Mouse (Mus musculus) neural tube, embryonic 12.5 days (tissue): Measurements from ENCODE around the gene Gjc2. TPM values are rescaled to one million over a fixed set of nuclear protein-coding genes. Genes with fewer than 3 reads are reported as not detected.

Source experiments
- ATAC-seq: fragments of 200-750 bp; cut with Nextera tagmentation; 2 replicates; pipeline ENCODE4 v1.8.0; 2017; ENCODE audit warnings: low read depth, mild to moderate bottlenecking, moderate TSS enrichment, moderate library complexity; ENCODE audit not compliant: low FRiP score
- H3K27ac ChIP-seq: fragments of 300-500 bp; sonication (generic); 2 replicates; pipeline ENCODE4 v1.5.1; 2016
- H3K27me3 ChIP-seq: fragments of 300-500 bp; sonication (generic); replicated peaks from 2 replicates; pipeline ENCODE4 v1.6.1; 2016; ENCODE audit warnings: mild to moderate bottlenecking
- H3K36me3 ChIP-seq: fragments of 300-500 bp; sonication (generic); 2 replicates; pipeline ENCODE4 v1.6.1; 2016; ENCODE audit warnings: mild to moderate bottlenecking
- H3K4me1 ChIP-seq: fragments of 300-500 bp; sonication (generic); 2 replicates; pipeline ENCODE4 v1.6.1; 2016
- H3K4me2 ChIP-seq: fragments of 300-500 bp; sonication (generic); replicated peaks from 2 replicates; pipeline ENCODE4 v1.6.1; 2016; ENCODE audit warnings: mild to moderate bottlenecking
- H3K4me3 ChIP-seq: fragments of 300-500 bp; sonication (generic); 2 replicates; pipeline ENCODE4 v1.5.1; 2016
- H3K9ac ChIP-seq: fragments of 300-500 bp; sonication (generic); 2 replicates; pipeline ENCODE4 v1.6.1; 2016; ENCODE audit warnings: mild to moderate bottlenecking
- H3K9me3 ChIP-seq: fragments of 300-500 bp; sonication (generic); 2 replicates; pipeline ENCODE4 v1.6.1; 2016; ENCODE audit warnings: mild to moderate bottlenecking
- WGBS: fragments of 180-500 bp; shearing (Covaris S2); methylation state at CpG from one replicate; pipeline ENCODE4 v1.1.7; 2016; 5-methylcytosine and 5-hydroxymethylcytosine counted together
- polyA plus RNA-seq: library from polyadenylated mRNA; unstranded; fragments of >200 nt; fragmentation: Nextera tagmentation; extraction: Ambion mirVana; gene quantifications from 2 replicates; pipeline ENCODE4 v1.2.1, GENCODE M21; 2016

Gjc2 gene
- polyA plus RNA-seq, 1 experiment from 2014 or later = 0.39 TPM

DNA sequence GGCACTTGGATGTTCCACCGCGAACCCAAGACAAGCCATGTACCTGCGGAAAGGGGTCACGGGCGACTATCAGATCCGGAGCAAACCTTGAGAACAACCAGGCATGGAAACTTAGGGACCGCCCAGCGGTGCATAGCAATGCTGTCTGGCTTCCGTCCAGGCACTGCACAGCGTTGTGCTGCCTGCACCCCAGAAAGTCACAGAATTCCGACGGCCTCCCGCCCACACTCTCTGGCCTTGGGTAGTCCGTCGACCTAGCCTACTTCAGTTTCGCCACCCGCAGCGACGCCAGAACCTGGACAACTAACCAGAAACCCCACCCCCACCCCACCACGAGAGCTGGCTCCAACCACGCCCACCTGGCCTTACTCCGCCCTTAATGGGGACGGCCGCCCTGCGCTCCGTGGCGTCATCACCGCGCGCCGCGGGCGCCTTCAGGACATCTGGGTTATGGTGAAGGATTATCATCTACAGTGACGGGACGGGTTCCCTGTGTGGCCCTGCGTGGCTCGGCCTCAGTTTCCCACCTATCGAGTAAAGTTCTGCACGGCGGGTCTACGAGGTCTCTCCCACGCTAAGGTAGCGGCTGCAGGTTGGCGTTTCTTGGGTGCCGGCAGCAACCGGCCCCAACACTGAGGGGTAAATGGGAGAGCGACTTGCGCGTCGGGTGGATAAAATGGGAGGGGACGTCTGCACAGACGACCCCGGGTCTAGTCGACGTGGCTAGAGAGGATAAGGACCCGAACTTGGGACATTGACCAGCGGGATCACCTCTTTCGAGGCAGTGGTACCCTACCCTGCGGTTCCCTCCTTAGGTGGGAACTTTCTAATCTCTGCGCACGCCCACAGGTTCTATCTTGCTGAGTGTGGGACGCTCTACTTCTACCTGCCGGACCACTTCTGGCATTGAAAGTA, 19.3 kb upstream of the Gjc2 start, which contains the start of gene Mrpl55:
TSS of gene Mrpl55 (plus strand) at position 406 of the 915 bp plus-strand sequence.
- Histone ChIP-seq H3K9ac (peak within 1 kb of the TSS; percentile 81), H3K4me3 (peak within 1 kb of the TSS; percentile 83), H3K27me3 (no peaks in the 10 kb centered on the region), H3K9me3 (no peaks in the 10 kb centered on the region), H3K36me3 (peaks cover 33% of the 10 kb centered on the region), H3K4me2 (peak within 1 kb of the TSS; percentile 93), H3K4me1 (peaks cover 16% of the 10 kb centered on the region), H3K27ac (no peak within 1 kb of the TSS)
- peak; percentile 89 for ATAC-seq
- under 1% methylated on average over 63 of the region's 63 CpGs for WGBS

DNA sequence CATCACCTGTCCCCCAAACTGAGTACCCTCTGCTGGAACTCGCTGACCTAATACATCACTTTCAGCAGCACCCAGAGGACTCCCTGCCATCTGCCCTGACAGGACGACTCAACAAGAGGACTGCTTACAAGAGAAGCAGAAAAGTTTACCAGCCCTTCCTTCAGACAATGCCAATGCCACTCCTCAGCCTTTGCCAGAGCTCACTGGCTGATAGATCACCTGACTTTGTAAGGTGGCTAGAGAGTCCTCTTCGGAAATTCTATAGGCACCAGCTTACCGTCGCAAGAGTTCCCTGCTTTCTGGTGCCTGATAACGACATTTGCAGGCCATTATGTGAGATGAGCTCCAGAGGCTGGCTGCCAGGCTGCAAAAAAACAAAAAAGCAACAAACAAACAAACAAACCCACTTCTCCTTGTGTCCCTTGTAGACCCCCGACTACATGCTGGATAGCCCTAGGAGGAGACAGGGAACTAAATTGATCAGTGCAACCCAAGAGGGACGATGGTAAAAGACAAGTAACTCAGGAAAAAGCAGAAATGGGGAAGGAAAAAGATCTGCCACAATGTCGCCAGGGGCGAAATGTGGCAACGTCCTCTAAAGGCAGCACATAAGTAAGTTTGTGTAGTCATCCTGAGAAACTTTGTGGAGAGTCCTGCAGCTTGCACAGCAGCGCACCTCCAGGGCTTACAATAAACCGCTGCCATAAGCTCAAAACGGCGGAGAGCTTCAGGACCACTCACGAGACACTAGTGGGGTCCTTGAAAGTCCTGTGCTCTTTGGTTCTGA, 18.4 kb upstream of the Gjc2 start:
- Histone ChIP-seq H3K27me3 (no peaks in the 10 kb centered on the region), H3K4me3 (peak overlapping the region; percentile 83), H3K9me3 (no peaks in the 10 kb centered on the region), H3K36me3 (peaks cover 30% of the 10 kb centered on the region), H3K27ac (no peak overlapping the region), H3K9ac (peak overlapping the region; percentile 81), H3K4me1 (peaks cover 16% of the 10 kb centered on the region), H3K4me2 (peak overlapping the region; percentile 93)
- ATAC-seq = no peak; the same call in 1 of the 2 replicates
- 40% methylated on average over 16 of the region's 16 CpGs for WGBS

DNA sequence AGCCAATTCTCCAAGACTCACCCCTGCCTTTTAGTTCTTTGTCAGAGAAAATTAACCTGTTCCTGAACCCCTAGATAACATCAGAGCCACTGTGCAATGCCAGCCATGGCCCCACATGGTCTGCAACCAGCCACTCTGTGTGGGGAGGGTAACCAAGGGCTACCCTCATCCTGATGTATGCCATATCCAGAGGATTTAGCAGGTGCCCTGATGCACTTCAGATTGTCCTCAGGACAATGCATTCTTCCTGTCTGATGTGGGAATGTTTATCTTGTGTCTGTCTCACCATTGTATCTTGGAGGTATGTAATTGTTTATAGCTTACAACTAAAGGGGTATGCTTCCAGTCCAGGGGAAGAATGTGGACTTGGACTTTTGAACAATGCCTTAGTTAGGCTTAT, 13.2 kb upstream of the Gjc2 start:
- H3K27me3 ChIP-seq = no peaks in the 10 kb centered on the region
- H3K9ac ChIP-seq = no peak overlapping the region
- H3K4me3 ChIP-seq = no peak overlapping the region
- no peak overlapping the region for H3K4me2 ChIP-seq
- H3K36me3 ChIP-seq = peaks cover 9% of the 10 kb centered on the region; the same call in 1 of the 2 replicates
- no peaks in the 10 kb centered on the region for H3K9me3 ChIP-seq
- ATAC-seq = no peak
- peaks cover 4% of the 10 kb centered on the region for H3K4me1 ChIP-seq
- H3K27ac ChIP-seq = no peak overlapping the region

DNA sequence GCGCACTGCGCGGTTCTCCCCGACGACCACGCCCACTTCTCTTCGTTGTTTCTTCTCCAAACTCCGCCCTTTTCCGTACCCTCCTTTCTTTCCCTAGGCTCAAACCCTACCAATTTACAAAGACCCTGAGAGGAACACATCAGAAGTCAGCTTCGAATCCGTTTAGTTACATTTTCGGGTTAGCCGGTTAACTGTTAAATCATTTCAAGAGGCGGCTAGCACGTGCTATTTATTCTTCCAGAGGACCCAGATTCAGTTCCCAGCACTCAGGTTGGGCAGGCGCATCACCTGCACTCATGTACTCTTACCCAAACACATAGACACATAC, 9.0 kb upstream of the Gjc2 start, which contains the start of gene Guk1:
TSS of gene Guk1 (minus strand) at position 154 of the 328 bp plus-strand sequence.
- Histone ChIP-seq H3K27ac (peak within 1 kb of the TSS; percentile 38; the same call in 1 of the 2 replicates), H3K27me3 (no peaks in the 10 kb centered on the region), H3K4me1 (peaks cover 6% of the 10 kb centered on the region; the same call in 1 of the 2 replicates), H3K9ac (peak within 1 kb of the TSS; percentile 64), H3K4me3 (peak within 1 kb of the TSS; percentile 58), H3K4me2 (peak within 1 kb of the TSS; percentile 70), H3K9me3 (no peaks in the 10 kb centered on the region), H3K36me3 (no peaks in the 10 kb centered on the region)
- WGBS = 6% methylated on average over 16 of the region's 16 CpGs
- ATAC-seq = peak; percentile 22

DNA sequence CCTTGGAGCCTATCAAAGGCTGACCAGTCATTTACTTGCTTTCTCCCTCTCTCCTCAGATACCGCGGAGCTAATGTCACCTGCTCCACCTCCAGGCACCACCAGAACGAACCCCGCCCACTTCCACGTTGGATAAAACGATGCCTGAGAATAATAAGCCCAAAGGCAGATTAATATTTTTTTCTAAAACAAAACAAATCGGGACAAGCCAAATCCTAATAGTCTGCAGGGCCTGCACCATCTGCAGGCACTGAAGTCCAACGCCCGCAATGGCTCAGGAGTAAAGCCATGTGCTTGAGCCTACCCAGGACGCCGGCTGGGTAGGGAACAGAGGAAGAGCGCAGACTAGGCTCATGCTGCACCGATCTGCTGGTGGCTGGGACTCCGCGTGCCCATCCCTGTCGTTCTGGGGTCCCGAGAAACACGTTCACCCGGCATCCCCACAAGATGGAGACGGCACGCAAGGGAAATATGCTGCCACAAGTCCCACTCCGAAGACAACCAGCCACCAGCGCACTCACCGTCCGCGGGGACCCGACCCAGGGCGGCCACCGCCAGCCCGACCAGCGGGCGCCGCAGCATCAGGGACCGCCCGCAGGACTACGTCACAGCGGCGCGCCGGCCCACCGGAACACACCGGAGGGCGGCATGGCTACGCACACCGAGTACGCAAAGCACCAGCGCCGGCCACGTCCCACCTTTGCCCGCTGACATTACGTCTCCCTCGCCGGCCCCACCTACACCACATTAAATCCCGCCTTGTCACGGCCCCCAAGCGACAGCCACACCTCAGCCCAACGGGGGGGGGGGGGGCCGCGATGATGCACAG, 8.4 kb upstream of the Gjc2 start:
- H3K4me1 ChIP-seq = peaks cover 6% of the 10 kb centered on the region; the same call in 1 of the 2 replicates
- peak; percentile 95 for ATAC-seq
- under 1% methylated on average over 59 of the region's 59 CpGs for WGBS
- H3K4me2 ChIP-seq = peak overlapping the region; percentile 70
- H3K27ac ChIP-seq = peak overlapping the region; percentile 38; the same call in 1 of the 2 replicates
- no peaks in the 10 kb centered on the region for H3K27me3 ChIP-seq
- peak overlapping the region; percentile 64 for H3K9ac ChIP-seq
- no peaks in the 10 kb centered on the region for H3K36me3 ChIP-seq
- H3K9me3 ChIP-seq = no peaks in the 10 kb centered on the region
- H3K4me3 ChIP-seq = peak overlapping the region; percentile 58

DNA sequence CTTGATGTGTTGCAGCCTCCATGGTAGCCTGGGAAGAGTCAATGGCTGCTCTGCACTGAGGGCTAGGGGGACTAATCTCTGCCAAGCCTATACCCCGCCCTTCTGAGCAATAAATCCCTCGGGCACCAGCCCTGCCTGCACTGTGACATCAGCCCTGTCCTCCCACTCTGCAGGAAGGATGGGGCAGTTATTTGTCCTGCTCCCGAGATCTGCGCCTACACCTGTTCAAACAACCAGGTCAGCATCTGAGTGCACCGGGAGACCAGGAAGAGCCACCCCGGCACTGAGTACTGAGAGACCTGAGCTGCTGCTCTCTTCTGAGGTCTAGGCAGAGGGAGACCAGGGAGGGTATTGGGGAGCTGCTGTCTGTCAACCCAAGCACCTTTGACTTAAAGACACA, 4.7 kb upstream of the Gjc2 start:
- ATAC-seq = no peak
- WGBS = 68% methylated on average over 6 of the region's 6 CpGs
- peaks cover 27% of the 10 kb centered on the region for H3K36me3 ChIP-seq
- no peak overlapping the region for H3K4me3 ChIP-seq
- no peak overlapping the region for H3K4me2 ChIP-seq
- H3K27me3 ChIP-seq = no peaks in the 10 kb centered on the region
- H3K27ac ChIP-seq = no peak overlapping the region
- no peaks in the 10 kb centered on the region for H3K9me3 ChIP-seq
- H3K4me1 ChIP-seq = peaks cover 6% of the 10 kb centered on the region; the same call in 1 of the 2 replicates
- no peak overlapping the region for H3K9ac ChIP-seq

DNA sequence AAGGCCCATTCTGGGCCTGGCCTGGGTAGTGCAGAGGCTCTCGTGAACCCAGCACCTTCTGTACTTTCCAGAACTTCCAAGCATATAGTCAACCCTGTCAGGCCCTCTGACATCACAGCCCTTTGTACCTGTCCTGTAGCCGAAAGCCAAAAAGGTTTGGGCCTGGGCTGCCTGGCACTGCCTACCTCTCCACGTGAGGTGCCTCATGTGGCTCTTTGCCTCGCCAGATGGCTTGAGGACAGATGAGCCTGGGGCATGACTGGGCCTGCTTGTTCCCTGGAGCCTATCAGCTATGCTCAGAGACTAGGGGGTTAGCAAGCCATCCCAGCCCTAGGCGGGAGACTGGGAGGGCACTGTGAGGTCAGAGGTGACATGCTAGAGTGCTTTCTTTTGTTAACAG, 2.5 kb upstream of the Gjc2 start:
- no peak overlapping the region for H3K9ac ChIP-seq
- 83% methylated on average over 5 of the region's 5 CpGs for WGBS

DNA sequence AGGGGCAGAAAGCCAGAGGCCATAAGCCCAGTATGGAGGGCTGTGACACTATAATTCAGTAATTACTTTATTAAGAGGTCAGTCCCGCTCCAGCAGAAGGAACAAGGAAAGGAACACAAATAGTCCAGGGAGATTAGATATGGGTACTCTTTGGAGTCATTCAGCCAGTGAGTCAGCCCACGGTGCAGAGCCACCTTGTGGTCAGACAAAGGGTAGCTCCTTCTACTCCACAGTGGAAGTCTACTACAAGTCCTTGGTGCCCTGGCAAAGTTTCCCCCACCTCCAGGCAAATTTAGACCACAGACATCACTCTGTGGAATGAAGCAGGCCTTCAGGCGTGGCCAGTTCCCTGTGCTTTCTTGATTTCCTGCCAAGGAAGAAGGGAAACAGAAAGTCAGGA, 808 bp upstream of the Gjc2 start:
- Histone ChIP-seq H3K4me3 (no peak overlapping the region), H3K9me3 (no peaks in the 10 kb centered on the region), H3K27me3 (peaks cover 7% of the 10 kb centered on the region), H3K4me1 (no peaks in the 10 kb centered on the region), H3K27ac (no peak overlapping the region), H3K4me2 (no peak overlapping the region), H3K9ac (no peak overlapping the region), H3K36me3 (peaks cover 31% of the 10 kb centered on the region)
- WGBS = 47% methylated on average over 3 of the region's 3 CpGs
- 0 out of 2 replicates have a peak, but pooled peaks have one; percentile 44 for ATAC-seq

More for the DNA sequence above, 2.5 kb upstream of the Gjc2 start:
- H3K9me3 ChIP-seq = no peaks in the 10 kb centered on the region
- H3K27ac ChIP-seq = no peak overlapping the region
- peaks cover 31% of the 10 kb centered on the region for H3K36me3 ChIP-seq
- H3K4me1 ChIP-seq = peaks cover 6% of the 10 kb centered on the region; the same call in 1 of the 2 replicates
- H3K27me3 ChIP-seq = no peaks in the 10 kb centered on the region
- ATAC-seq = no peak
- no peak overlapping the region for H3K4me2 ChIP-seq
- H3K4me3 ChIP-seq = no peak overlapping the region

DNA sequence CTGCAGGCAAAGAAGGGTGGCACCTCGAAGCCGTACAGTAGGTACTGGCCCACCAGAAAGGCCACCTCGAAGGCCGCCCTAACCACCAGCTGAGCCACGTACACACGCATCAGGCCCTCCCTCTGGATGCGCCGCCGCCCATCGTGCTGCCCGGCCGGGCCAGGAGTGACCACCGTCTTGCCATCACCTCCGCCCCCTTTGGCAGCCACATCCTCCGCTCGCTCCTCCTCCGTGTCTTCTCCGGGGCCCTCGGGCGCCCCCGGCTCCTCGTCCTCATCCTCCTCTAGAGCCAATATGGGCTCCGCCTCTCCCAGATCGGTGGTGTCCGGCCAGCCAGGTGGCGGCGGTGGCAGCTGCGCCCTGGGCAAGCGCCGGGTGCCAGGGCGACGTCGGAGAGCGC, 6.1 kb downstream of the Gjc2 start:
- 0 out of 2 replicates have a peak overlapping the region, but pooled peaks have one; percentile 25 for H3K4me2 ChIP-seq
- H3K27me3 ChIP-seq = peaks cover 55% of the 10 kb centered on the region
- H3K4me3 ChIP-seq = no peak overlapping the region

DNA sequence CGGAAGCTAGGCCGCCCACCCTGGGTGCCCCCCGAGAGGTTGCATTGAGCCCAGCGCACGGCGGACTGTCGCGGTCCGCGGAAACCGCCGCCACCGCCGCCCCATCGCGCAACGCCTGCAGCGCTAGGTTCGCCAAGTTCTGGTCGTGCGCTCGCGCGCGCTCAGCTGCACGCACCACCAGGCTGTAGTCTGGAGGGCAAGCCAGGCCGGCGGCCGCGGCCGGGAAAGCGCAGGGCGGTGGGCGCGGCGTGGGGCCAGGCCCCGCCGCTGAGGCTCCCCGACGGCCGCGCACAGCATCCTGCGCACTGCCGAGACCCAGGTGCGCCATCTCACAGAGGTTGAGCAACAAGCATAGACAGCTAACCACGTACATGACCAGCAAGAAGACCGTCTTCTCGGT, 6.5 kb downstream of the Gjc2 start:
- Histone ChIP-seq H3K36me3 (no peaks in the 10 kb centered on the region), H3K4me1 (0 out of 2 replicates have a peak, but pooled peaks cover 3% of the 10 kb centered on the region), H3K9me3 (no peaks in the 10 kb centered on the region), H3K9ac (no peak overlapping the region), H3K27me3 (peaks cover 55% of the 10 kb centered on the region), H3K4me2 (peak overlapping the region; percentile 25; the same call in 1 of the 2 replicates), H3K4me3 (peak overlapping the region; percentile 9; the same call in 1 of the 2 replicates), H3K27ac (no peak overlapping the region)
- WGBS = 3% methylated on average over 48 of the region's 48 CpGs
- ATAC-seq = no peak

More for the DNA sequence above, 6.1 kb downstream of the Gjc2 start:
- Histone ChIP-seq H3K9ac (no peak overlapping the region), H3K36me3 (no peaks in the 10 kb centered on the region), H3K4me1 (0 out of 2 replicates have a peak, but pooled peaks cover 3% of the 10 kb centered on the region), H3K27ac (no peak overlapping the region), H3K9me3 (no peaks in the 10 kb centered on the region)
- 8% methylated on average over 34 of the region's 34 CpGs for WGBS
- ATAC-seq = no peak

DNA sequence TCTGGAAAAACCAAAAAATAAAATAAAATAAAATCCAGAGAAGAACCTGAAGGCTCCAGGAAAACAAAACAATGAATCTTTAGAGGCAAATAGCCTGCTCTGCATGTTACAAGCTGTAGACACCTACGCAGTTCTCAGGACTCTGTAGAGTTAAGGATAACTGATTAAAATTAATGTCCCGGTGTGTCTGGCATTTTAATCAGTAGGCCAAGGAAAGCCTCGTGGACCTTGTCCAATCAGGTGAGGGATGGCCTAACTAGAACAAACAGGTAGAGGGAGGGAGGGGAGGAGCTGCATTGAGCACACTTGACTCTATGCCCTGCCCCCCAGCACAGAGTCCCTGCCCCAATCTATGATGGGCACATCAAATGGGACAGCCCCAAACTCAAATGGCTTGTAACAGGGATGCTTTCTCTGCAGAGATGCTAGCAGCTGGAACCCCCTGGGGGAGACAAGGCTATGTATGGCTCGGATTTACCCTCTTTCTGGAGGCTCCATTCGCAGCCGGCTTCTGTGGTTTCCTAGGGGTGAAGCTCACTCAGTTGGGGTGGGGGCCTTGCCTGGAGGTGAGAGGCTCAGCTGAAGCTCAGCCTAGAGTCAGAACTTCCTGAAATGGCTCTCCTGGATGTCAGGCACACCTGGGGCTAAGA, 8.7 kb downstream of the Gjc2 start:
- Histone ChIP-seq H3K4me3 (no peak overlapping the region), H3K27me3 (peaks cover 57% of the 10 kb centered on the region), H3K27ac (no peak overlapping the region), H3K4me1 (0 out of 2 replicates have a peak, but pooled peaks cover 3% of the 10 kb centered on the region), H3K9me3 (no peaks in the 10 kb centered on the region), H3K36me3 (no peaks in the 10 kb centered on the region), H3K9ac (no peak overlapping the region), H3K4me2 (no peak overlapping the region)
- 55% methylated on average over 6 of the region's 6 CpGs for WGBS
- ATAC-seq = no peak
